ENCODE assay signal across 20 mouse cellular contexts in genomic region chr17:15235041-15235440, GRCm38 (mm10).
"Had no signal": no experiment of that assay in that cellular context is flagged by ENCODE, and none has a peak within 500 bp of the region (broad histone marks: within the 10 kb centered on the region; RNA-seq: fewer than 3 reads in every experiment).

No protein-coding gene starts in this region.

- H3K36me3 ChIP-seq: limb, embryonic 12.5 days; limb, embryonic 15.5 days; midbrain, embryonic 12.5 days; midbrain, embryonic 15.5 days; neural tube, embryonic 13.5 days had no signal

- DNase-seq: kidney, adult 18-20 months; kidney, adult 9 months; kidney, postnatal 14 days; kidney, postnatal 4 days; left cerebral cortex, postnatal 4 days; liver, postnatal 0 days; right cerebral cortex, postnatal 14 days; right cerebral cortex, postnatal 4 days; thymus, postnatal 25 days had no signal

- H3K27me3 ChIP-seq: limb, embryonic 12.5 days; limb, embryonic 15.5 days; midbrain, embryonic 12.5 days; midbrain, embryonic 15.5 days; neural tube, embryonic 13.5 days had no signal

- H3K4me1 ChIP-seq: limb, embryonic 12.5 days; midbrain, embryonic 12.5 days; midbrain, embryonic 15.5 days; neural tube, embryonic 13.5 days had no signal

- H3K27ac ChIP-seq: limb, embryonic 12.5 days; limb, embryonic 15.5 days; liver, embryonic 14.5 days; midbrain, embryonic 12.5 days; midbrain, embryonic 15.5 days; neural tube, embryonic 13.5 days; stomach, postnatal 0 days had no signal

- H3K9ac ChIP-seq: limb, embryonic 12.5 days; limb, embryonic 15.5 days; liver, embryonic 14.5 days; liver, postnatal 0 days; midbrain, embryonic 12.5 days; midbrain, embryonic 15.5 days; neural tube, embryonic 13.5 days had no signal

- H3K9me3 ChIP-seq: limb, embryonic 12.5 days; limb, embryonic 15.5 days; midbrain, embryonic 12.5 days; midbrain, embryonic 15.5 days; neural tube, embryonic 13.5 days had no signal

- H3K4me2 ChIP-seq: limb, embryonic 12.5 days; limb, embryonic 15.5 days; liver, embryonic 11.5 days; midbrain, embryonic 12.5 days; midbrain, embryonic 15.5 days; neural tube, embryonic 13.5 days had no signal

- ATAC-seq: inflammation-experienced regulatory T-cells, adult 6 months; intestine, embryonic 16.5 days; liver, postnatal 0 days; midbrain, embryonic 15.5 days had no signal

- H3K4me3 ChIP-seq: limb, embryonic 12.5 days; limb, embryonic 15.5 days; midbrain, embryonic 12.5 days; midbrain, embryonic 15.5 days; myocyte; neural tube, embryonic 13.5 days had no signal
